Mouse (Mus musculus) hindbrain, embryonic 12.5 days (tissue): ENCODE measurements at regions not wholly inside any gene's neighbourhood (a gene's known extent, or its start where the extent isn't known, plus 50 kb on each side); places are given as distances from the start of the nearest gene placed in this dataset.
A peak's percentile ranks its signal among the peaks of the same experiment; 100 is the strongest.

Experiments
- ATAC-seq: fragments of 200-750 bp; cut with Nextera tagmentation; 2 replicates; pipeline ENCODE4 v1.8.0; 2017; ENCODE audit warnings: moderate TSS enrichment; ENCODE audit not compliant: low FRiP score
- H3K27ac ChIP-seq: fragments of 300-500 bp; sonication (generic); 2 replicates; pipeline ENCODE4 v1.5.1; 2016; ENCODE audit warnings: mild to moderate bottlenecking
- H3K27me3 ChIP-seq: fragments of 300-500 bp; sonication (generic); 2 replicates; pipeline ENCODE4 v1.6.1; 2016; ENCODE audit warnings: mild to moderate bottlenecking
- H3K36me3 ChIP-seq: fragments of 300-500 bp; sonication (generic); 2 replicates; pipeline ENCODE4 v1.6.1; 2016; ENCODE audit warnings: mild to moderate bottlenecking
- H3K4me1 ChIP-seq: fragments of 300-500 bp; sonication (generic); 2 replicates; pipeline ENCODE4 v1.6.1; 2016
- H3K4me2 ChIP-seq: fragments of 300-500 bp; sonication (generic); replicated peaks from 2 replicates; pipeline ENCODE4 v1.6.1; 2016; ENCODE audit warnings: mild to moderate bottlenecking
- H3K4me3 ChIP-seq: fragments of 300-500 bp; sonication (generic); 2 replicates; pipeline ENCODE4 v1.5.1; 2016; ENCODE audit warnings: mild to moderate bottlenecking
- H3K9ac ChIP-seq: fragments of 300-500 bp; sonication (generic); 2 replicates; pipeline ENCODE4 v1.6.1; 2016; ENCODE audit warnings: mild to moderate bottlenecking, moderate library complexity
- H3K9me3 ChIP-seq: fragments of 300-500 bp; sonication (generic); replicated peaks from 2 replicates; pipeline ENCODE4 v1.6.1; 2016; ENCODE audit warnings: mild to moderate bottlenecking
- WGBS: fragments of 180-500 bp; shearing (Covaris S2); methylation state at CpG from one replicate; pipeline ENCODE4 v1.1.7; 2016; 5-methylcytosine and 5-hydroxymethylcytosine counted together

- ATAC-seq = no peak
- Histone ChIP-seq H3K27me3 (peaks cover 2% of the 10 kb centered on the region; the same call in 1 of the 2 replicates), H3K36me3 (no peaks in the 10 kb centered on the region), H3K9ac (no peak overlapping the region), H3K4me2 (no peak overlapping the region), H3K4me1 (peaks cover 14% of the 10 kb centered on the region), H3K9me3 (no peaks in the 10 kb centered on the region), H3K4me3 (no peak overlapping the region), H3K27ac (no peak overlapping the region)
- WGBS = 86% methylated on average over 4 of the region's 4 CpGs
Measured at GRCm38 (mm10) chr12:79888086-79888485, 224.7 kb downstream of the Zfp36l1 start.

- no peak for ATAC-seq
- H3K4me2 ChIP-seq = no peak overlapping the region
- WGBS = 54% methylated on average over 12 of the region's 12 CpGs
- no peaks in the 10 kb centered on the region for H3K36me3 ChIP-seq
- H3K9ac ChIP-seq = no peak overlapping the region
- no peak overlapping the region for H3K4me3 ChIP-seq
- peaks cover 14% of the 10 kb centered on the region for H3K4me1 ChIP-seq
- peaks cover 2% of the 10 kb centered on the region; the same call in 1 of the 2 replicates for H3K27me3 ChIP-seq
- no peaks in the 10 kb centered on the region for H3K9me3 ChIP-seq
- 0 out of 2 replicates have a peak overlapping the region, but pooled peaks have one; percentile 8 for H3K27ac ChIP-seq
Measured at GRCm38 (mm10) chr12:79887225-79887886, 225.5 kb downstream of the Zfp36l1 start.

DNA sequence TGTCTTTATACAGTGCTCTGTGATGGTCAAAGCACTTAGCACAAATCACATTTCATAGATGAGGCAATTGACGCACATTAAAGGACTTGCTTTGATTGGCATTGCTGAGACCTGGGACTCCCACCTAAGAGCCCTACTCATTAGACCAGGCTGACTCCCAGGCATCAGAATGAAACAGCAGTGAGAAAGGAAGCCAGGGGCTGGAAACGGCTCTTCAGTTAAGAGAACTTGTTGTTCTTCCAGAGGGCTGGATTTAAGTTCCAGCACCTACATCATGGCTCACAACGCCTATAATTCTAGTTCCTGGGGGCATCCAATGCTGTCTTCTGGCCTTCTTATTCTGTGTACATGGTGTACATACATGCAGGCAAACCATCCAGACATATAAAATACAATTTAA is 226.3 kb downstream of the Zfp36l1 start:
- Histone ChIP-seq H3K27me3 (peaks cover 2% of the 10 kb centered on the region; the same call in 1 of the 2 replicates), H3K4me2 (no peak overlapping the region), H3K27ac (no peak overlapping the region), H3K36me3 (no peaks in the 10 kb centered on the region), H3K4me1 (peaks cover 14% of the 10 kb centered on the region), H3K4me3 (no peak overlapping the region), H3K9ac (no peak overlapping the region), H3K9me3 (no peaks in the 10 kb centered on the region)
- 81% methylated on average over 3 of the region's 3 CpGs for WGBS
- no peak for ATAC-seq

DNA sequence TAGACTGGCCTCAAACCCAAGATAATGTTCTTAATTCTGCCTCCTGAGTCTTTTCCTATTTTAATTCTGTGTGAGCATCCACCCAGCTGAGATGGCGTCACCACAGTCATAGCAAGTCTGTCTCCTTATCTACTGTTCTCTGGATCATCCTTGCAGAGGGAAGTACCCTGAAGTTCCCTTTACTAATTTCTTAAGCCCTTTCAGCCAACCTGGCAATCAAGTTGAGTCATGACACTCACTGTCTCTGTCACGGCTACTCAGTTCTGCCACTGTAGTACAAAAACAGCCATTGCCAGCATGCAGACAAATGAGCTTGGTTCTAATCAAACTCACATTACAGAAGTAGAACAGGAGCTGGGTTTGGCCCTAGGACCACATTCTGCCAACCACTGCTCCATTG is 227.5 kb downstream of the Zfp36l1 start:
- ATAC-seq = no peak
- WGBS = 79% methylated on average over 2 of the region's 2 CpGs
- Histone ChIP-seq H3K4me1 (peaks cover 18% of the 10 kb centered on the region), H3K27ac (no peak overlapping the region), H3K9me3 (no peaks in the 10 kb centered on the region), H3K36me3 (no peaks in the 10 kb centered on the region), H3K4me3 (no peak overlapping the region), H3K27me3 (no peaks in the 10 kb centered on the region), H3K4me2 (no peak overlapping the region), H3K9ac (no peak overlapping the region)

DNA sequence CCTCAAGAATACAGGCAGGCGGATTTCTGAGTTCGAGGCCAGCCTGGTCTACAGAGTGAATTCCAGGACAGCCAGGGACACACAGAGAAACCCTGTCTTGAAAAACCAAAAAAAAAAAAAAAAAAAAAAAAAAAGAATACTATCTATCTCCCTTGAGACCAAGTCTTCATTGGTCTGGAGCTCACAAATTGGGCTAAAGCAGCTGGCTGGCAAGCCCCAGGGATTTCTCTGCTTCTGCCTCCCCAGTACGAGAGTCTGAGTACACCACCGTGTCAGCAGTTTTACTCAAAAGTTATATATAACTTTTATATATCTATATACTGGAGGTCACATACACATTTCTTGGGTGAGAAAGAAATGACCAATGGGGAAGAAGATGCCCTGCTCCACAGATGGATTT is 229.2 kb downstream of the Zfp36l1 start:
- ATAC-seq = no peak
- H3K4me3 ChIP-seq = no peak overlapping the region
- peaks cover 35% of the 10 kb centered on the region for H3K4me1 ChIP-seq
- no peaks in the 10 kb centered on the region for H3K27me3 ChIP-seq
- no peak overlapping the region for H3K27ac ChIP-seq
- H3K36me3 ChIP-seq = no peaks in the 10 kb centered on the region
- H3K4me2 ChIP-seq = no peak overlapping the region
- H3K9ac ChIP-seq = no peak overlapping the region
- WGBS = 94% methylated on average over 4 of the region's 4 CpGs
- H3K9me3 ChIP-seq = no peaks in the 10 kb centered on the region

GRCm38 (mm10) chr12:79880751-79881261 is 232.0 kb downstream of the Zfp36l1 start:
- WGBS = 58% methylated on average over 18 of the region's 18 CpGs
- Histone ChIP-seq H3K4me1 (peaks cover 34% of the 10 kb centered on the region), H3K4me3 (no peak overlapping the region), H3K9me3 (0 out of 2 replicates have a peak, but pooled peaks cover 2% of the 10 kb centered on the region), H3K9ac (no peak overlapping the region), H3K27ac (peak overlapping the region; percentile 80; the same call in 1 of the 2 replicates), H3K27me3 (no peaks in the 10 kb centered on the region), H3K36me3 (no peaks in the 10 kb centered on the region), H3K4me2 (no peak overlapping the region)
- ATAC-seq = no peak

- 58% methylated on average over 4 of the region's 4 CpGs for WGBS
- Histone ChIP-seq H3K27me3 (no peaks in the 10 kb centered on the region), H3K9ac (no peak overlapping the region)
Measured at GRCm38 (mm10) chr12:79880346-79880745, 232.5 kb downstream of the Zfp36l1 start.

DNA sequence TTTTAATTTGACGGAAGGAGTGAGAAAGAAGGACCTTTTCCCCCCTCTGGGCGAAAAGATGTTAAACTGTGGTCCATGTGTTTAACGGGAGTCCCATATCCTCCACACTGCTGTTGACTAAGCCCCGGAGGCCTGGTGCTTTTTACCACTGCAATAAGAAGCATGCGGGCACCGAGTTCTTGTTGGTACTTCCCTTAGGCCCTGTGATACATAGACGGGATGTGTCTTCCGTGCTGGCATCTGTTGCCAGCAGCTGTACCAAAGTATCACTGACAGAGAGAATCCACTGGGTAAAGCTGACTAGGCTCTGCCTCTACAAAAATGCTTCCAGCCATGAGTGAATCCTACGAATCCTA is 232.9 kb downstream of the Zfp36l1 start:
- no peak overlapping the region for H3K4me3 ChIP-seq
- peak; percentile 80 for ATAC-seq

More at GRCm38 (mm10) chr12:79880346-79880745, 232.5 kb downstream of the Zfp36l1 start:
- Histone ChIP-seq H3K4me3 (no peak overlapping the region), H3K36me3 (no peaks in the 10 kb centered on the region), H3K4me2 (no peak overlapping the region), H3K9me3 (0 out of 2 replicates have a peak, but pooled peaks cover 6% of the 10 kb centered on the region), H3K4me1 (peaks cover 34% of the 10 kb centered on the region), H3K27ac (peak overlapping the region; percentile 80)
- no peak for ATAC-seq

DNA sequence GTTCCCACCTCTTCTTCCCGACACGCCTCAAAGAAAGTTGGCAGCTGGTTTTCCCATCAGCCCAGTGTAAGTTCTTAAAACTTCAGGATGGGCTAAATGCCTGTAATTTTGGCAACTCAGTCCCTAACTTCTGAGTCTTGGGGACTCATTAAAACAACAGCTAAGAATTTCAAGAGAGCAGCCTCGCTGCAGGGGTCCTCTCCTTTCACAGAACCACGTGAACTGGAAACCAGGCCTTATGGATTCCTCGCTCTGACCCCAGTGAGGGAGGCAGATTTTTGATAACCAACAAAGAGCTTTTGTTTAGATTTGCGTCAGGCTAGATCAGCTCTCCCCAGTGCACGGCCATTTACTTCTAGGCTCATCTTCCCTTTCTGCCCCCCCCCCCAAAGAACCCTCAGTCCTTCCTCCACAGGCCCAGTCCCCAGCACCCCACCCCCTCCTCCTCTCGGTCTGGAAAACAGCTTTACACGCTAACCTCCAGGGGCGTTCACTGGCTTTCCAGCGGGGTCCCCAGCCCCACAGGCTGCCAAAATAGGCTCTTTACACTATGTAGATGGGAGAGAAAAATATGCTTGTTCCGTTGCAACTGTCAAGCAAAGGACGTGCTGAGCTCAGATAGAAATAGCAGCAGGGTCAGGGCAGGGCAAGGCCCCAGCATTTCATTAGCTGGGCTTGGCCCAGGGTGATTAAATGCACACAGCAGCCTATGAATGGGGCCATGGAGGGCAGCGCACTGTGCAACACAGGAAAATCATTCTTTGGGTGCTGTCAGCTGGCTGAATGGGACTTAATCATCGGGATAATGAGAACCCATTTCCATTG is 233.5 kb downstream of the Zfp36l1 start:
- 7% methylated on average over 15 of the region's 15 CpGs for WGBS
- Histone ChIP-seq H3K4me1 (peaks cover 34% of the 10 kb centered on the region), H3K9ac (no peak overlapping the region), H3K9me3 (0 out of 2 replicates have a peak, but pooled peaks cover 6% of the 10 kb centered on the region), H3K36me3 (no peaks in the 10 kb centered on the region), H3K27ac (peak overlapping the region; percentile 80), H3K27me3 (no peaks in the 10 kb centered on the region), H3K4me2 (peak overlapping the region; percentile 11; the same call in 1 of the 2 replicates), H3K4me3 (no peak overlapping the region)
- ATAC-seq = peak; percentile 92

More for the DNA sequence above, 232.9 kb downstream of the Zfp36l1 start:
- Histone ChIP-seq H3K4me2 (peak overlapping the region; percentile 11; the same call in 1 of the 2 replicates), H3K9ac (no peak overlapping the region), H3K27ac (peak overlapping the region; percentile 80), H3K4me1 (peaks cover 34% of the 10 kb centered on the region), H3K36me3 (no peaks in the 10 kb centered on the region), H3K9me3 (0 out of 2 replicates have a peak, but pooled peaks cover 6% of the 10 kb centered on the region), H3K27me3 (no peaks in the 10 kb centered on the region)
- WGBS = 19% methylated on average over 9 of the region's 9 CpGs

GRCm38 (mm10) chr12:79878766-79879092 is 234.1 kb downstream of the Zfp36l1 start:
- Histone ChIP-seq H3K4me2 (no peak overlapping the region), H3K4me3 (no peak overlapping the region), H3K9me3 (0 out of 2 replicates have a peak, but pooled peaks cover 6% of the 10 kb centered on the region), H3K36me3 (no peaks in the 10 kb centered on the region), H3K27me3 (no peaks in the 10 kb centered on the region), H3K27ac (peak overlapping the region; percentile 80), H3K9ac (no peak overlapping the region), H3K4me1 (peaks cover 34% of the 10 kb centered on the region)
- peak; percentile 5; the same call in 1 of the 2 replicates for ATAC-seq
- 24% methylated on average over 5 of the region's 5 CpGs for WGBS

- ATAC-seq = no peak
- WGBS = 77% methylated on average over 3 of the region's 3 CpGs
- Histone ChIP-seq H3K4me3 (no peak overlapping the region), H3K4me2 (no peak overlapping the region), H3K4me1 (peaks cover 34% of the 10 kb centered on the region), H3K27me3 (no peaks in the 10 kb centered on the region), H3K36me3 (no peaks in the 10 kb centered on the region), H3K9ac (no peak overlapping the region), H3K9me3 (0 out of 2 replicates have a peak, but pooled peaks cover 6% of the 10 kb centered on the region), H3K27ac (no peak overlapping the region)
Measured at GRCm38 (mm10) chr12:79878163-79878562, 234.7 kb downstream of the Zfp36l1 start.

GRCm38 (mm10) chr12:79874333-79874732 is 238.5 kb downstream of the Zfp36l1 start:
- no peak overlapping the region for H3K9ac ChIP-seq
- H3K4me2 ChIP-seq = no peak overlapping the region
- 73% methylated on average over 2 of the region's 2 CpGs for WGBS
- no peaks in the 10 kb centered on the region for H3K27me3 ChIP-seq
- no peaks in the 10 kb centered on the region for H3K36me3 ChIP-seq
- H3K27ac ChIP-seq = no peak overlapping the region
- H3K4me1 ChIP-seq = peaks cover 13% of the 10 kb centered on the region
- 0 out of 2 replicates have a peak, but pooled peaks cover 6% of the 10 kb centered on the region for H3K9me3 ChIP-seq
- ATAC-seq = no peak
- no peak overlapping the region for H3K4me3 ChIP-seq
